Mouse (Mus musculus): ENCODE measurements at regions not wholly inside any gene's neighbourhood (a gene's known extent, or its start where the extent isn't known, plus 50 kb on each side); places are given as distances from the start of the nearest gene placed in this dataset.

- DNase-seq (no peak), ATAC-seq (ENCODE audit: low read depth) (no peak)
- Histone ChIP-seq H3K4me1 (replicated peaks) (peaks cover 5% of the 10 kb centered on the region; the same call in 1 of the 2 replicates), H3K9me3 (replicated peaks) (no peaks in the 10 kb centered on the region), H3K27ac (no peak overlapping the region), H3K4me3 (replicated peaks) (0 out of 2 replicates have a peak overlapping the region, but pooled peaks have one; percentile 49), H3K36me3 (no peaks in the 10 kb centered on the region), H3K27me3 (peaks cover 4% of the 10 kb centered on the region; the same call in 1 of the 2 replicates), H3K9ac (no peak overlapping the region), H3K4me2 (no peak overlapping the region; the same call in 1 of the 2 replicates)
- 42% methylated on average over 7 of the region's 7 CpGs for WGBS (ENCODE audit: insufficient replicate concordance)
These were observed 78.9 kb downstream of the Arrdc3 start for GRCm38 (mm10) chr13:80961985-80962617.

GRCm38 (mm10) chr13:80962789-80963590 lies 79.8 kb downstream of the Arrdc3 start:
- Histone ChIP-seq H3K4me2 (peak overlapping the region; percentile 67), H3K4me1 (replicated peaks) (peaks cover 5% of the 10 kb centered on the region; the same call in 1 of the 2 replicates), H3K27ac (no peak overlapping the region), H3K9me3 (replicated peaks) (no peaks in the 10 kb centered on the region), H3K4me3 (replicated peaks) (peak overlapping the region; percentile 49), H3K36me3 (no peaks in the 10 kb centered on the region), H3K9ac (peak overlapping the region; percentile 50; the same call in 1 of the 2 replicates), H3K27me3 (peaks cover 4% of the 10 kb centered on the region; the same call in 1 of the 2 replicates)
- peak; percentile 93 for ATAC-seq (ENCODE audit: low read depth)
- peak; percentile 18 for DNase-seq
- WGBS (ENCODE audit: insufficient replicate concordance), result 5% methylated on average over 51 of the region's 51 CpGs

- Histone ChIP-seq H3K9ac (no peak overlapping the region), H3K27ac (no peak overlapping the region)
These were observed 80.4 kb downstream of the Arrdc3 start for GRCm38 (mm10) chr13:80963591-80963940.

GRCm38 (mm10) chr13:80971664-80972063 lies 88.5 kb downstream of the Arrdc3 start:
- H3K4me2 ChIP-seq, result no peak overlapping the region
- no peak overlapping the region for H3K27ac ChIP-seq
- no peaks in the 10 kb centered on the region for H3K27me3 ChIP-seq
- H3K4me1 ChIP-seq (replicated peaks), result no peaks in the 10 kb centered on the region
- ATAC-seq (ENCODE audit: low read depth), result no peak
- WGBS (ENCODE audit: insufficient replicate concordance), result 54% methylated on average over 3 of the region's 3 CpGs
- H3K4me3 ChIP-seq (replicated peaks), result no peak overlapping the region
- H3K9me3 ChIP-seq (replicated peaks), result no peaks in the 10 kb centered on the region
- H3K36me3 ChIP-seq, result no peaks in the 10 kb centered on the region
- H3K9ac ChIP-seq, result no peak overlapping the region
- no peak for DNase-seq

More at GRCm38 (mm10) chr13:80963591-80963940, 80.4 kb downstream of the Arrdc3 start:
- Histone ChIP-seq H3K36me3 (no peaks in the 10 kb centered on the region), H3K4me2 (peak overlapping the region; percentile 67), H3K4me3 (replicated peaks) (no peak overlapping the region), H3K9me3 (replicated peaks) (no peaks in the 10 kb centered on the region), H3K4me1 (replicated peaks) (peaks cover 5% of the 10 kb centered on the region; the same call in 1 of the 2 replicates), H3K27me3 (peaks cover 4% of the 10 kb centered on the region; the same call in 1 of the 2 replicates)
- no peak for ATAC-seq (ENCODE audit: low read depth)
- DNase-seq, result no peak
- 71% methylated on average over 11 of the region's 11 CpGs for whole genome bisulfite sequencing (ENCODE audit: insufficient replicate concordance)

- WGBS (ENCODE audit: insufficient replicate concordance), result 34% methylated on average over 1 of the region's 1 CpGs
- H3K27me3 ChIP-seq, result no peaks in the 10 kb centered on the region
- no peak overlapping the region for H3K27ac ChIP-seq
- no peaks in the 10 kb centered on the region for H3K4me1 ChIP-seq (replicated peaks)
- no peaks in the 10 kb centered on the region for H3K9me3 ChIP-seq (replicated peaks)
- ATAC-seq (ENCODE audit: low read depth) (no peak), DNase-seq (no peak)
- H3K9ac ChIP-seq, result no peak overlapping the region
- H3K36me3 ChIP-seq, result no peaks in the 10 kb centered on the region
- no peak overlapping the region for H3K4me2 ChIP-seq
- no peak overlapping the region for H3K4me3 ChIP-seq (replicated peaks)
These were observed 91.2 kb downstream of the Arrdc3 start for GRCm38 (mm10) chr13:80974424-80974823.

GRCm38 (mm10) chr13:80977266-80977665 lies 94.1 kb downstream of the Arrdc3 start:
- no peaks in the 10 kb centered on the region for H3K4me1 ChIP-seq (replicated peaks)
- H3K9ac ChIP-seq, result no peak overlapping the region
- H3K27ac ChIP-seq, result no peak overlapping the region
- 61% methylated on average over 3 of the region's 3 CpGs for WGBS (ENCODE audit: insufficient replicate concordance)
- H3K9me3 ChIP-seq (replicated peaks), result no peaks in the 10 kb centered on the region
- H3K27me3 ChIP-seq, result no peaks in the 10 kb centered on the region
- ATAC-seq (ENCODE audit: low read depth) (no peak), DNase-seq (no peak)
- no peak overlapping the region for H3K4me3 ChIP-seq (replicated peaks)
- no peaks in the 10 kb centered on the region for H3K36me3 ChIP-seq
- H3K4me2 ChIP-seq, result no peak overlapping the region

- ATAC-seq (ENCODE audit: low read depth) (no peak), DNase-seq (no peak)
- Histone ChIP-seq H3K27me3 (no peaks in the 10 kb centered on the region), H3K4me3 (replicated peaks) (no peak overlapping the region), H3K4me2 (no peak overlapping the region), H3K4me1 (replicated peaks) (no peaks in the 10 kb centered on the region), H3K9me3 (replicated peaks) (no peaks in the 10 kb centered on the region), H3K36me3 (no peaks in the 10 kb centered on the region), H3K9ac (no peak overlapping the region), H3K27ac (no peak overlapping the region)
- WGBS (ENCODE audit: insufficient replicate concordance), result 54% methylated on average over 2 of the region's 2 CpGs
These were observed 98.0 kb downstream of the Arrdc3 start for GRCm38 (mm10) chr13:80981201-80981600.

- Histone ChIP-seq H3K9me3 (replicated peaks) (no peaks in the 10 kb centered on the region), H3K36me3 (no peaks in the 10 kb centered on the region), H3K27ac (no peak overlapping the region), H3K27me3 (no peaks in the 10 kb centered on the region), H3K4me3 (replicated peaks) (no peak overlapping the region), H3K4me2 (no peak overlapping the region), H3K9ac (no peak overlapping the region), H3K4me1 (replicated peaks) (no peaks in the 10 kb centered on the region)
- DNase-seq, result no peak
- 51% methylated on average over 4 of the region's 4 CpGs for WGBS (ENCODE audit: insufficient replicate concordance)
- no peak for ATAC-seq (ENCODE audit: low read depth)
These were observed 103.5 kb downstream of the Arrdc3 start for GRCm38 (mm10) chr13:80986657-80987056.

GRCm38 (mm10) chr13:80989756-80990155 lies 106.6 kb downstream of the Arrdc3 start:
- no peak for DNase-seq
- Histone ChIP-seq H3K4me3 (replicated peaks) (no peak overlapping the region), H3K36me3 (no peaks in the 10 kb centered on the region), H3K4me2 (no peak overlapping the region), H3K9ac (no peak overlapping the region), H3K4me1 (replicated peaks) (no peaks in the 10 kb centered on the region), H3K9me3 (replicated peaks) (no peaks in the 10 kb centered on the region), H3K27me3 (no peaks in the 10 kb centered on the region), H3K27ac (no peak overlapping the region)
- 57% methylated on average over 5 of the region's 5 CpGs for WGBS (ENCODE audit: insufficient replicate concordance)
- ATAC-seq (ENCODE audit: low read depth), result no peak

- H3K9ac ChIP-seq, result no peak overlapping the region
- H3K9me3 ChIP-seq (replicated peaks), result no peaks in the 10 kb centered on the region
- H3K4me3 ChIP-seq (replicated peaks), result no peak overlapping the region
- 73% methylated on average over 2 of the region's 2 CpGs for WGBS (ENCODE audit: insufficient replicate concordance)
- no peaks in the 10 kb centered on the region for H3K36me3 ChIP-seq
- H3K27me3 ChIP-seq, result no peaks in the 10 kb centered on the region
- no peaks in the 10 kb centered on the region for H3K4me1 ChIP-seq (replicated peaks)
- DNase-seq (no peak), ATAC-seq (ENCODE audit: low read depth) (no peak)
- no peak overlapping the region for H3K27ac ChIP-seq
- no peak overlapping the region for H3K4me2 ChIP-seq
These were observed 109.2 kb downstream of the Arrdc3 start for GRCm38 (mm10) chr13:80992342-80992741.

- H3K4me1 ChIP-seq (replicated peaks), result no peaks in the 10 kb centered on the region
- H3K27ac ChIP-seq, result no peak overlapping the region
- H3K9me3 ChIP-seq (replicated peaks), result no peaks in the 10 kb centered on the region
- H3K27me3 ChIP-seq, result no peaks in the 10 kb centered on the region
- no peak overlapping the region for H3K4me2 ChIP-seq
- H3K4me3 ChIP-seq (replicated peaks), result no peak overlapping the region
- no peaks in the 10 kb centered on the region for H3K36me3 ChIP-seq
- ATAC-seq (ENCODE audit: low read depth), result no peak
- WGBS (ENCODE audit: insufficient replicate concordance), result 32% methylated on average over 5 of the region's 5 CpGs
- no peak overlapping the region for H3K9ac ChIP-seq
- no peak for DNase-seq
These were observed 125.9 kb downstream of the Arrdc3 start for GRCm38 (mm10) chr13:81008864-81009766.
